Mouse (Mus musculus): ENCODE data around the gene Hnrnpul1. TPM values are rescaled to one million over a fixed set of nuclear protein-coding genes. Genes with fewer than 3 reads are reported as not detected.

The Hnrnpul1 gene
- polyA plus RNA-seq, 1 experiment from 2014 or later, result 77.2 TPM

Other genes with a start within 250 kb of the Hnrnpul1 start
- not detected in 2 replicates for gene Ceacam2, start 214.9 kb downstream of the Hnrnpul1 start, polyA plus RNA-seq (2014; fragmentation: Nextera tagmentation; extraction: Ambion mirVana)
- gene Erich4, start 138.9 kb downstream of the Hnrnpul1 start, polyA plus RNA-seq (2014; fragmentation: Nextera tagmentation; extraction: Ambion mirVana), result not detected in 2 replicates
- gene Dmac2, start 135.3 kb downstream of the Hnrnpul1 start, polyA plus RNA-seq (2014; fragmentation: Nextera tagmentation; extraction: Ambion mirVana), result 39.0 and 44.9 TPM in 2 replicates
- 6.2 and 6.5 TPM in 2 replicates for gene B3gnt8, start 128.1 kb downstream of the Hnrnpul1 start, polyA plus RNA-seq (2014; fragmentation: Nextera tagmentation; extraction: Ambion mirVana)
- 48.6 and 52.2 TPM in 2 replicates for gene Bckdha, start 95.8 kb downstream of the Hnrnpul1 start, polyA plus RNA-seq (2014; fragmentation: Nextera tagmentation; extraction: Ambion mirVana)
- gene Exosc5, start 95.6 kb downstream of the Hnrnpul1 start, polyA plus RNA-seq (2014; fragmentation: Nextera tagmentation; extraction: Ambion mirVana), result 72.9 and 83.0 TPM in 2 replicates
- gene Tmem91, start 79.6 kb downstream of the Hnrnpul1 start, polyA plus RNA-seq (2014; fragmentation: Nextera tagmentation; extraction: Ambion mirVana), result 4.2 and 5.9 TPM in 2 replicates
- gene B9d2, start 74.0 kb downstream of the Hnrnpul1 start, polyA plus RNA-seq (2014; fragmentation: Nextera tagmentation; extraction: Ambion mirVana), result 29.7 and 31.5 TPM in 2 replicates
- 3.6 and 3.7 TPM in 2 replicates for gene Tgfb1, start 67.8 kb downstream of the Hnrnpul1 start, polyA plus RNA-seq (2014; fragmentation: Nextera tagmentation; extraction: Ambion mirVana)
- 29.4 and 30.8 TPM in 2 replicates for gene Ccdc97, start 35.7 kb downstream of the Hnrnpul1 start, polyA plus RNA-seq (2014; fragmentation: Nextera tagmentation; extraction: Ambion mirVana)
- gene Axl, start 33.9 kb upstream of the Hnrnpul1 start, polyA plus RNA-seq (2014; fragmentation: Nextera tagmentation; extraction: Ambion mirVana), result 66.4 and 75.3 TPM in 2 replicates
- gene Cyp2s1, start 62.2 kb upstream of the Hnrnpul1 start, polyA plus RNA-seq (2014; fragmentation: Nextera tagmentation; extraction: Ambion mirVana), result 32.0 and 34.1 TPM in 2 replicates
- not detected in 2 replicates for gene Cyp2b10, start 142.9 kb upstream of the Hnrnpul1 start, polyA plus RNA-seq (2014; fragmentation: Nextera tagmentation; extraction: Ambion mirVana)